Mouse (Mus musculus) liver, postnatal 0 days (tissue): ENCODE data around the gene Dlx6. TPM values are rescaled to one million over a fixed set of nuclear protein-coding genes. Genes with fewer than 3 reads are reported as not detected.

Experiments
- ATAC-seq: fragments of 200-750 bp; cut with Nextera tagmentation; 2 replicates; pipeline ENCODE4 v1.8.0; 2017; ENCODE audit warnings: mild to moderate bottlenecking, moderate library complexity
- DNase-seq: peaks from one replicate; pipeline ENCODE4 v3.0.0-alpha.2; 2016
- H3K27ac ChIP-seq: fragments of 300-500 bp; sonication (generic); 2 replicates; pipeline ENCODE4 v1.5.1; 2014; ENCODE audit warnings: antibody characterized with exemption, moderate library complexity, mild to moderate bottlenecking, low read depth
- H3K27me3 ChIP-seq: fragments of 300-500 bp; sonication (generic); 2 replicates; pipeline ENCODE4 v1.6.1; 2014; ENCODE audit warnings: low read length, control low read depth, mixed read lengths; ENCODE audit not compliant: insufficient read depth
- H3K36me3 ChIP-seq: fragments of 300-500 bp; sonication (generic); replicated peaks from 2 replicates; pipeline ENCODE4 v1.6.1; 2014; ENCODE audit warnings: mild to moderate bottlenecking, control low read depth, low read length, moderate library complexity, mixed read lengths; ENCODE audit not compliant: insufficient read depth
- H3K4me1 ChIP-seq: fragments of 300-500 bp; sonication (generic); 2 replicates; pipeline ENCODE4 v1.6.1; 2014; ENCODE audit warnings: antibody characterized with exemption, mild to moderate bottlenecking, control low read depth; ENCODE audit not compliant: insufficient read depth
- H3K4me2 ChIP-seq: fragments of 300-500 bp; sonication (generic); 2 replicates; pipeline ENCODE4 v1.6.1; 2014; ENCODE audit warnings: low read depth, mild to moderate bottlenecking, low read length, moderate library complexity, mixed read lengths
- H3K4me3 ChIP-seq: fragments of 300-500 bp; sonication (generic); 2 replicates; pipeline ENCODE4 v1.5.1; 2014; ENCODE audit warnings: low read depth, low read length
- H3K9ac ChIP-seq: fragments of 300-500 bp; sonication (generic); replicated peaks from 2 replicates; pipeline ENCODE4 v1.6.1; 2014; ENCODE audit warnings: mild to moderate bottlenecking, moderate library complexity
- H3K9me3 ChIP-seq: fragments of 300-500 bp; sonication (generic); 2 replicates; pipeline ENCODE4 v1.6.1; 2016; ENCODE audit warnings: mild to moderate bottlenecking, control low read depth, low read length, mixed read lengths
- CTCF ChIP-seq: sonication (generic); IDR thresholded peaks from 2 replicates; pipeline ENCODE4 v1.5.1; 2016; ENCODE audit warnings: antibody characterized with exemption, low read depth
- EP300 ChIP-seq: IDR thresholded peaks from 2 replicates; pipeline ENCODE4 v1.6.1; 2016; ENCODE audit warnings: antibody characterized with exemption, low read depth, mild to moderate bottlenecking
- WGBS: fragments of 180-500 bp; shearing (Covaris S2); extraction: QIAGEN DNeasy Blood & Tissue Kit; methylation state at CpG from one replicate; pipeline ENCODE4 v1.1.7; 2014; ENCODE audit not compliant: insufficient replicate concordance; 5-methylcytosine and 5-hydroxymethylcytosine counted together
- polyA plus RNA-seq: library from polyadenylated mRNA; unstranded; fragments of >200 nt; fragmentation: Nextera tagmentation; extraction: Ambion mirVana; gene quantifications from 2 replicates; pipeline ENCODE4 v1.2.1, GENCODE M21; 2015

The Dlx6 gene
- polyA plus RNA-seq, 1 experiment from 2014 or later = not detected

GRCm38 (mm10) chr6:6877981-6878840 lies 15.1 kb downstream of the Dlx6 start:
- no peak overlapping the region for H3K9ac ChIP-seq
- no peak overlapping the region for H3K27ac ChIP-seq
- DNase-seq (no peak), ATAC-seq (no peak)
- no peak overlapping the region for H3K4me3 ChIP-seq
- no peaks in the 10 kb centered on the region for H3K4me1 ChIP-seq
- no peak overlapping the region for H3K4me2 ChIP-seq
- H3K27me3 ChIP-seq = peaks cover 99% of the 10 kb centered on the region
- no peaks in the 10 kb centered on the region for H3K36me3 ChIP-seq
- H3K9me3 ChIP-seq = no peaks in the 10 kb centered on the region
- no peak for TF ChIP-seq EP300
- TF ChIP-seq CTCF = no peak
- WGBS = 3% methylated on average over 34 of the region's 34 CpGs

GRCm38 (mm10) chr6:6878841-6879291 lies 15.7 kb downstream of the Dlx6 start:
- DNase-seq (no peak), ATAC-seq (no peak)
- no peak overlapping the region for H3K4me3 ChIP-seq

GRCm38 (mm10) chr6:6879371-6880325 lies 16.5 kb downstream of the Dlx6 start:
- ATAC-seq = no peak
- TF ChIP-seq CTCF (no peak), EP300 (no peak)
- H3K27me3 ChIP-seq = peaks cover 91% of the 10 kb centered on the region
- no peaks in the 10 kb centered on the region for H3K36me3 ChIP-seq
- peak; percentile 15 for DNase-seq
- H3K4me3 ChIP-seq = no peak overlapping the region
- H3K27ac ChIP-seq = no peak overlapping the region
- no peaks in the 10 kb centered on the region for H3K9me3 ChIP-seq
- 3% methylated on average over 44 of the region's 44 CpGs for WGBS
- no peak overlapping the region for H3K4me2 ChIP-seq
- H3K9ac ChIP-seq = no peak overlapping the region
- no peaks in the 10 kb centered on the region for H3K4me1 ChIP-seq

More at GRCm38 (mm10) chr6:6878841-6879291, 15.7 kb downstream of the Dlx6 start:
- H3K4me1 ChIP-seq = no peaks in the 10 kb centered on the region
- peaks cover 98% of the 10 kb centered on the region for H3K27me3 ChIP-seq
- WGBS = 2% methylated on average over 14 of the region's 14 CpGs
- no peak overlapping the region for H3K27ac ChIP-seq
- H3K4me2 ChIP-seq = no peak overlapping the region
- no peaks in the 10 kb centered on the region for H3K9me3 ChIP-seq
- H3K36me3 ChIP-seq = no peaks in the 10 kb centered on the region
- TF ChIP-seq CTCF (no peak), EP300 (no peak)
- no peak overlapping the region for H3K9ac ChIP-seq

GRCm38 (mm10) chr6:6880361-6881114 lies 17.4 kb downstream of the Dlx6 start:
- Histone ChIP-seq H3K27me3 (peaks cover 82% of the 10 kb centered on the region), H3K4me3 (no peak overlapping the region)
- ATAC-seq = no peak

GRCm38 (mm10) chr6:6881115-6881637 lies 18.0 kb downstream of the Dlx6 start:
- Histone ChIP-seq H3K27ac (no peak overlapping the region), H3K9ac (no peak overlapping the region), H3K9me3 (no peaks in the 10 kb centered on the region), H3K4me2 (peak overlapping the region; percentile 47), H3K4me3 (0 out of 2 replicates have a peak overlapping the region, but pooled peaks have one; percentile 10), H3K4me1 (no peaks in the 10 kb centered on the region), H3K27me3 (peaks cover 75% of the 10 kb centered on the region), H3K36me3 (no peaks in the 10 kb centered on the region)
- TF ChIP-seq EP300 = no peak
- TF ChIP-seq CTCF = no peak
- no peak for ATAC-seq
- 2% methylated on average over 29 of the region's 30 CpGs for WGBS
- DNase-seq = no peak

More at GRCm38 (mm10) chr6:6880361-6881114, 17.4 kb downstream of the Dlx6 start:
- DNase-seq = no peak
- no peaks in the 10 kb centered on the region for H3K36me3 ChIP-seq
- TF ChIP-seq CTCF (no peak), EP300 (no peak)
- no peak overlapping the region for H3K4me2 ChIP-seq
- no peak overlapping the region for H3K27ac ChIP-seq
- no peak overlapping the region for H3K9ac ChIP-seq
- H3K4me1 ChIP-seq = no peaks in the 10 kb centered on the region
- no peaks in the 10 kb centered on the region for H3K9me3 ChIP-seq
- under 1% methylated on average over 24 of the region's 24 CpGs for WGBS
